Mouse (Mus musculus): ENCODE data around the gene Gpd1.

Gene Gpd1

DNA sequence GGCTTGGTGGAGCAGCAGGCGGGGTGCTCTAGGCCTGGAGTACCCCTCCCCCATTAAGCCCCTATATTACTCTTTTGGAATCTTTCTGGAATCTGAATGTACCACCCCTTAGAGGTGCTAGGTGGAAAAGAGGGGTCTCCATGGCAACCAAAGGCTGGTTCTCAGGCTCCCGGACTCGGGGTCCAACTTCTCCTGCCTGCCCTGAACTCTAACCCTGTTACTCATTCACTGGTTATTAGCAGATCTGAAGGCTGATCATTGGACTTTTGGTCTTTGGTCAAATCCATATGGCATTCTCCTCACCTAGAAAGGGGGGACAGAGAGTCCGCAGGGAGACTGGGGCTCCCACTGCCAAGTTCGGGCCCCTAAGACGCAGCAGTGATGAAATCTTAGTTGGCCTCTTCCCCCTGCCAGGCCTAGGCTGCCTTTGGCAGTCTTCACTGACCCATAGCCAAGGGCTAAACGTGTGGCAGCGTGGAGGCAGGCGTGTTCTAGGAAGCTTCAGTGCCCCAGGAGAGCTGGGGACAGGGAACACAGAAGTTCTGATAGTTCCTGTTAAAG, 1.2 kb downstream of the Gpd1 start:
- in situ Hi-C loops (cut with MboI, MseI), result loop anchor here in 1 of 2 experiments (5.0 kb wide), 1 partner anchor 54 kb away; the partner anchor contains the start of gene Cers5

- in situ Hi-C loops (cut with MboI, MseI), result loop anchor here in 1 of 2 experiments (5.0 kb wide), 1 partner anchor 52 kb away; the partner anchor contains the start of gene Cers5
Observed at GRCm38 (mm10) chr15:99719865-99720264, 2.5 kb downstream of the Gpd1 start.

GRCm38 (mm10) chr15:99721921-99722743, 4.8 kb downstream of the Gpd1 start:
- in situ Hi-C loops (cut with MboI, MseI), result no loop called here

DNA sequence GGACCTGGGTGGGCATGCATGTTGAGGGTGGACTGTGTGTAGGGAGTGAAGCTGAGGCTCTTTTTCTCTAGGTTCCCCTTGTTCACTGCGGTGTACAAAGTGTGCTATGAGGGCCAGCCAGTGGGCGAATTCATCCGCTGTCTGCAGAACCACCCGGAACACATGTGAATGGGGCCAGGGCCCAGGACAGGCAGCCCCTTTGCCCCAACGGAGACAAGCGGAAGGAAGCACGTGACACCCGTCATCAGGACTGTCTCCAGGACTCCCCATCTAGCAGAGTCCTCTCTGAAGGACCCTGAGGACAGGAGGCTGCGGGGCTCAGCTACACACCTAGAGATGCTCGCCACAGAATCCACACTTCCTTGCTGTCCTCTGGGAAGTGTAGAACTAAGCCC, 5.8 kb downstream of the Gpd1 start:
- in situ Hi-C loops (cut with MboI, MseI), result no loop called here

GRCm38 (mm10) chr15:99723515-99724291, 6.4 kb downstream of the Gpd1 start:
- in situ Hi-C loops (cut with MboI, MseI), result no loop called here

GRCm38 (mm10) chr15:99724292-99725021, 7.1 kb downstream of the Gpd1 start:
- in situ Hi-C loops (cut with MboI, MseI), result loop anchor here in 1 of 2 experiments (5.0 kb wide), 1 partner anchor 48 kb away; the partner anchor contains the start of gene Cers5

GRCm38 (mm10) chr15:99725341-99726155, 8.2 kb downstream of the Gpd1 start, which contains the start of gene Cox14:
TSS of gene Cox14 (plus strand) at chr15:99725618.
- in situ Hi-C loops (cut with MboI, MseI), result loop anchor here in 1 of 2 experiments (5.0 kb wide), 1 partner anchor 47 kb away; the partner anchor contains the start of gene Cers5

DNA sequence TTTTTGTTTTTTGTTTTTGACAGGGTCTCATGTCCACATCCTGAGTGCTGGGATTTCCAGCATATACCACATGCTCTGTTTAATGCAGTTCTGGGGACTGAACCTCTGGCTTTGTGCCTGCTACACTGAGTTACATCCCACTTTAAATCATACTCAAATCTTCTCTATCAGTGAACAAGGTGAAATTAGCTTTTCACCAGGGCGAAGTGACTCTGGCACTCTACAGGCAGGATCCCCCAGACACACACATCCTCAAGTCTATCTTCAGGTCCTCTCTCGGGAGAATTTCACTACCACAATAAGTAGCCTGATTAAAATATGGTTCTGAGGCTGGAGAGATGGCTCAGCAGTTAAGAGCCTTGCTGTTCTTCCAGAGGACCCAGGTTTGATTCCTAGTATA, 9.2 kb downstream of the Gpd1 start:
- in situ Hi-C loops (cut with MboI, MseI), result loop anchor here in 1 of 2 experiments (5.0 kb wide), 1 partner anchor 46 kb away; the partner anchor contains the start of gene Cers5

DNA sequence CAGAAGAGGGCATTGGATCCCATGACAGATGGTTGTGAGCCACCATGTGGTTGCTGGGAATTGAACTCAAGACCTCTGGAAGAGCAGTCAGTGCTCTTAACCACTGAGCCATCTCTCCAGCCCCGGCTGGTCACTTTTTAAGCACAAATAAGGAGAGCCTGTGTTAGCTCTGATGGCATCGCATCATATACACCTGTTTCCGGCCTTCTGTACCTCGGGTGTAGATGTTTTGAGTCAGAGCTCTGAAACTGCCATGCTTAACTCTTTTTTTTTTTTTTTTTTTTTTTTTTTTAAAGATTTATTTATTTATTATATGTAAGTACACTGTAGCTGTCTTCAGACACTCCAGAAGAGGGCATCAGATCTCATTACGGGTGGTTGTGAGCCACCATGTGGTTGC, 9.7 kb downstream of the Gpd1 start:
- in situ Hi-C loops (cut with MboI, MseI), result loop anchor here in 1 of 2 experiments (5.0 kb wide), 1 partner anchor 45 kb away; the partner anchor contains the start of gene Cers5

GRCm38 (mm10) chr15:99727525-99727924, 10.2 kb downstream of the Gpd1 start:
- in situ Hi-C loops (cut with MboI, MseI), result loop anchor here in 1 of 2 experiments (5.0 kb wide), 1 partner anchor 45 kb away; the partner anchor contains the start of gene Cers5

- in situ Hi-C loops (cut with MboI, MseI), result loop anchor here in 1 of 2 experiments (5.0 kb wide), 1 partner anchor 44 kb away; the partner anchor contains the start of gene Cers5
Observed at GRCm38 (mm10) chr15:99728211-99728610, 10.9 kb downstream of the Gpd1 start.

GRCm38 (mm10) chr15:99729056-99729783, 11.9 kb downstream of the Gpd1 start:
- in situ Hi-C loops (cut with MboI, MseI), result loop anchor here in 1 of 2 experiments (5.0 kb wide), 1 partner anchor 43 kb away; the partner anchor contains the start of gene Cers5

DNA sequence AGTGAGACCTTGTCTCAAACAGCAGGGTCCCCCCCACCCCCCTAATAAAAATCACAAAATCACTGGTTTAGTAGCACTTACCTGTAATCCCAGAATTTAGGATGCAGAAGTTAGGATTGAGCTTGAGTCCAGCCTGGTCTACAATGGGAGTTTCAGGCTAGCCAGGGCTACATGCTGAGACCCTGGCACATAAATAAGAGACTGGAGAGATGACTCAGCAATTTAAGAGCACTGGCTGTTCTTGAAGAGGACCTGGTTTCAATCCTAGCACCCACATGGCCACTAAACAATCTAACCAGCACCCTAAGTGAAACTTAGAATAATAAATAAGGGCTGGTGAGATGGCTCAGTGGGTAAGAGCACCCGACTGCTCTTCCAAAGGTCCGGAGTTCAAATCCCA, 13.9 kb downstream of the Gpd1 start:
- in situ Hi-C loops (cut with MboI, MseI), result no loop called here

DNA sequence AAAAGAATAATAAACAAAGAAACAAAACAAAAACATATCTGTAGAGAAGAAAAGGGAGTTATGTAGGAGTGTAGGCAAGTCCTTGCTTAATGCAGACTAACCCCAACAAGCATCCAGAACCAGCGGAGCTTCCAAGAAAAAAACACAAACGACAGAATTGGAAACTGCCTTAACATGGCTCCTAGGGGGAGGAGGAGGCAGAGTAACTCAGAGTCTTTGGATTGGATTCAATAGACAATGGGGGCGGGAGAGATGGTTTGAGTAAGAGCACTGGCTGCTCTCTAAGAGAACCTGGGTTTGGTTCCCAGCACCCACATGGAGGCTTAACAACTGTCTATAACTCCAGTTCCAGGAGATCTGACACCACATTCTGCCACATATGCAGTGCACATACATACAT, 14.4 kb downstream of the Gpd1 start:
- in situ Hi-C loops (cut with MboI, MseI), result no loop called here

DNA sequence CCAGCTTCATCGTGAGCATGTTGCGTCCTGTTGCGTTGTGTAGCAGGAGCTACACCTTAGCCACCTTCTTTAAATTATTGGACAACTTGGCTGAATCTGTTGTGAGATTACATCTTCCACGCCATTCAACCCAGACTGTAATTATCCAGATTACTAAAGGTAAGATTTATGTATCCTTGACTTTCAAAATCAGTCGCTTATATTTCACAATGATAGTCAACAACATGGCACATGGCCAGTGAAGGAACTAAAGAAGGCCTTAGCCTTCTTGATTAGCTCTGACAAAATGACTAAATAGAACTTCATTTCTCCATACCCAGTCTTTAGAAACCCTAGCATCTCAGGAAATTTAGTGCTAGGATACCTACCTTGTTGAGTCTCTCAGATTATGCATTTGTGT, 15.9 kb downstream of the Gpd1 start:
- in situ Hi-C loops (cut with MboI, MseI), result no loop called here

DNA sequence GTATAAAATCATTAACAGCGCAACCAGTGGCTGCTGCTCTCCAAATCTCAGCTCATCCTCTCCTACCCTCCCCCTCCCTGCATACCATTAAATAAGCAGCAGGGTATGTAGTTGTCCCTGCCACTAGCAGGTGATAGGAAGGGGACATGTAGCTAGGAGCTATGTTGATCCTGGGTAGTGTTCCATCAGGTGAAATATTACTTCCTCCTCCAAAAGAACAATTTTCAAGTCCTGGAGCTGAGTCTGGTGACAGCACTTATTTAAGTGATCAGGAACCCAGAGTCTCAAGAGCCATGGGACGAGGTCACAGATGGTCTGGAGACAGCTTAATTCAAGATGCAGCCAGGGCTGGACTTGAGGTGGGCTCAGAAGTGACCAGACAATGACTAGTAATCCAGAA, 18.3 kb downstream of the Gpd1 start:
- in situ Hi-C loops (cut with MboI, MseI), result no loop called here

GRCm38 (mm10) chr15:99736675-99737074, 19.4 kb downstream of the Gpd1 start:
- in situ Hi-C loops (cut with MboI, MseI), result no loop called here

- in situ Hi-C loops (cut with MboI, MseI), result no loop called here
Observed at GRCm38 (mm10) chr15:99740229-99740628, 22.9 kb downstream of the Gpd1 start.

GRCm38 (mm10) chr15:99754204-99754603, 36.9 kb downstream of the Gpd1 start:
- in situ Hi-C loops (cut with MboI, MseI), result no loop called here
